Mouse (Mus musculus): ENCODE measurements at regions not wholly inside any gene's neighbourhood (a gene's known extent, or its start where the extent isn't known, plus 50 kb on each side); places are given as distances from the start of the nearest gene placed in this dataset.

DNA sequence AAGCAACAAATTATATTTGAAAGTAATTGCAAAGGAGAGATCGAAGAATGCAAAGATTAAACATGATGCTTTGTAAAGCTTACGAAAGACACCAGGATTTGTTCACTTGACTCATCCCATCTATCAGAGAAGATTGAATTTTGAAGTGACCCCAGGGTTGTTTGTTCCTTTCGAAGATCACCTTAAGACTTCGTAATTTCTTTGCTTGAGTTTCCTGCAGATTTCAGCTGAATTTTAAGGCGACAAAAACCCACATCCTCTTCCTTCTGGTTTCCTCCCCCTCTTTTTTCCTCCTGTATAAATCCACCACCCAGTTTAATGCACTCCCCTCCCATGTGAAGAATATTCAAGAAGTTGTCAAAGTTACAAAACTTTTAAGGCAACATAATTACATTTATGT is 747.7 kb upstream of the A1bg start:
- WGBS: 87% methylated on average over 5 of the region's 5 CpGs
- no peak for ATAC-seq (ENCODE audit: insufficient number of reproducible peaks, insufficient read depth, low FRiP score, low TSS enrichment, low read depth)
- H3K27me3 ChIP-seq: no peaks in the 10 kb centered on the region

DNA sequence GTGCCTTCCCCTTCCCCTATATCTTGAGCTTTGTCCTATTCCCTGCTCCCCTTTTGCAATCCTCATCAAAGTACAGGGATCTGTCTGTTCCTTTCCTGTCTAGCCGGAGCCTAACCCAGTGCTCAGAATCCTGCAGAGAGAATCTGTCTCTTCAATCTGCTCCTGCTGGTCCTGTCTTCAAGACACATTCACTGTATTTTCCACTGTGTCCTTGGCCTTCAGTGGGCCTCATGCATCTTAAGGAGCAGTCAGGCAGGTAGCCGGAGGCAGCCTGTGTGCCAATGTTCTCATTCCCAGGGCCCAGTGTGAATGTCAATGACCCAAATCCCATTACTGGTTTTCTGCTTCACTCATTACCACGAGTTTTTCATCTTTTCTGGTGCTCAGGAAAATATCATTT is 737.8 kb upstream of the A1bg start:
- WGBS: 59% methylated on average over 3 of the region's 3 CpGs
- ATAC-seq (ENCODE audit: insufficient number of reproducible peaks, insufficient read depth, low FRiP score, low TSS enrichment, low read depth): no peak
- H3K9ac ChIP-seq (replicated peaks): no peak overlapping the region
- H3K27ac ChIP-seq: no peak overlapping the region
- no peaks in the 10 kb centered on the region for H3K27me3 ChIP-seq
- H3K4me2 ChIP-seq: no peak overlapping the region
- H3K4me3 ChIP-seq (replicated peaks): no peak overlapping the region
- no peaks in the 10 kb centered on the region for H3K36me3 ChIP-seq
- no peaks in the 10 kb centered on the region for H3K4me1 ChIP-seq (replicated peaks)
- H3K9me3 ChIP-seq: no peaks in the 10 kb centered on the region

More for the DNA sequence above, 747.7 kb upstream of the A1bg start:
- Histone ChIP-seq H3K4me1 (replicated peaks) (no peaks in the 10 kb centered on the region), H3K9me3 (no peaks in the 10 kb centered on the region), H3K27ac (no peak overlapping the region), H3K4me3 (replicated peaks) (no peak overlapping the region), H3K4me2 (no peak overlapping the region), H3K9ac (replicated peaks) (no peak overlapping the region), H3K36me3 (no peaks in the 10 kb centered on the region)

DNA sequence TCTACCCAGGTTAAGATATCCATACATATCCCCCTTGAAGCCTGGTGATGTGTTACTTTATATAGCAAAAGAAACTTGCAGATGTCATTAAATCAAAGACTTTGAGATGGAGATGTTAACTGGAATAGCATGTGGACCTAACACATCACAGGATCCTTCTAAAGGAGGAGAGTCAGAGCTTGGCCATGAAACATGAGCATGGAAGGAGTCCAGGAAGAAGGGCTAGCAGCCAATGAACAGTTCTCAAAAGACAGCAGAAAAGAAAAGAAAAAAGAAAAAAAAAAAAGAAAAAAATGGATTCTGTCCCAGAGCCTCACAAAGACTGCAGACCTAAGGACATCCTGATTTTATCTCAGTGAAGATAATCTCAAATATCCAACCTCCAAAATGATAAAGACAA is 734.1 kb upstream of the A1bg start:
- no peaks in the 10 kb centered on the region for H3K9me3 ChIP-seq
- H3K4me3 ChIP-seq (replicated peaks): no peak overlapping the region
- H3K4me1 ChIP-seq (replicated peaks): no peaks in the 10 kb centered on the region
- H3K36me3 ChIP-seq: no peaks in the 10 kb centered on the region
- no peak overlapping the region for H3K4me2 ChIP-seq
- H3K27ac ChIP-seq: no peak overlapping the region
- no peak for ATAC-seq (ENCODE audit: insufficient number of reproducible peaks, insufficient read depth, low FRiP score, low TSS enrichment, low read depth)
- no peaks in the 10 kb centered on the region for H3K27me3 ChIP-seq
- no peak overlapping the region for H3K9ac ChIP-seq (replicated peaks)

DNA sequence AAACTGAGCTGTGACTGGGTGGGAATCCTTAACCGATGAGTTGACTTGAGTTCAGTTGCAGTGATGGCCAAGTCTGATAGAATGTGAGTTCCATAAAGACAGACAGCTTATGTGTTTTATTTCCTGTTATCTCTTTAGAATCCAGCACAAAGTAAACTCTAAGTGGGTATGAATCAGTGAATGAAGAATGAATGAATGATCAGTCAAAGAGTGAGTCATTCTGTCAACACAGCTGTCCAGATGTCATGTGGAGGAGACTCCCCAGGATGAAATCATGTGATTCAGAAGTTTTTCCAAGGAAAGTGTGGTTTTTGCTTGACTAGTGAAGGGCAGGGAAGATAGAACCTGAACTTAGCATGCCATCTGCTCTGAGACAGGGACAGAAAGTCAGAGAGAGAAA is 732.0 kb upstream of the A1bg start:
- no peaks in the 10 kb centered on the region for H3K36me3 ChIP-seq
- H3K9me3 ChIP-seq: no peaks in the 10 kb centered on the region
- H3K4me2 ChIP-seq: no peak overlapping the region
- H3K27me3 ChIP-seq: no peaks in the 10 kb centered on the region
- WGBS: 90% methylated on average over 1 of the region's 1 CpGs
- H3K9ac ChIP-seq (replicated peaks): no peak overlapping the region
- no peak overlapping the region for H3K4me3 ChIP-seq (replicated peaks)
- H3K4me1 ChIP-seq (replicated peaks): no peaks in the 10 kb centered on the region
- no peak overlapping the region for H3K27ac ChIP-seq
- no peak for ATAC-seq (ENCODE audit: insufficient number of reproducible peaks, insufficient read depth, low FRiP score, low TSS enrichment, low read depth)

DNA sequence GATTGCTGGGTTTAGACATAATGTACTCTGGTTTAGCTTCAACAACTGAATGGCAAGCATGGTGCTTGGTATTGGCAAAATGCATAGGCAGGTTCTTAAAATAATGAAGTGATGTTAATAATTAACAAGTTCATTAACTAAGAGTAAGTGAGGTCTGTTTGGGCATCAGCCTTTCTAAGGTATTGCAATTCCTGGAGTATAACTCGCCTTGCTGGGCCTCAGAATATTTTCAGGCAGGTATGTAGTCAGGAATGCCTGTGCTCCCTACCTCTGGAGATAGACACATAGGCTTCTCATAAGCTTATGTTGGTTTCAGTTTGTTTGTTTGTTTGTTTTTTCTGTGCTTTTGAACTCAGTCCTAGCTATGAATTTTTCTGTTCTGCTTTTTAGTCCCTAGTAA is 731.0 kb upstream of the A1bg start:
- WGBS: 71% methylated on average over 1 of the region's 1 CpGs
- ATAC-seq (ENCODE audit: insufficient number of reproducible peaks, insufficient read depth, low FRiP score, low TSS enrichment, low read depth): no peak
- H3K9ac ChIP-seq (replicated peaks): no peak overlapping the region
- no peaks in the 10 kb centered on the region for H3K9me3 ChIP-seq
- H3K4me3 ChIP-seq (replicated peaks): no peak overlapping the region
- no peaks in the 10 kb centered on the region for H3K27me3 ChIP-seq
- H3K36me3 ChIP-seq: no peaks in the 10 kb centered on the region
- no peak overlapping the region for H3K4me2 ChIP-seq
- no peaks in the 10 kb centered on the region for H3K4me1 ChIP-seq (replicated peaks)
- H3K27ac ChIP-seq: no peak overlapping the region

DNA sequence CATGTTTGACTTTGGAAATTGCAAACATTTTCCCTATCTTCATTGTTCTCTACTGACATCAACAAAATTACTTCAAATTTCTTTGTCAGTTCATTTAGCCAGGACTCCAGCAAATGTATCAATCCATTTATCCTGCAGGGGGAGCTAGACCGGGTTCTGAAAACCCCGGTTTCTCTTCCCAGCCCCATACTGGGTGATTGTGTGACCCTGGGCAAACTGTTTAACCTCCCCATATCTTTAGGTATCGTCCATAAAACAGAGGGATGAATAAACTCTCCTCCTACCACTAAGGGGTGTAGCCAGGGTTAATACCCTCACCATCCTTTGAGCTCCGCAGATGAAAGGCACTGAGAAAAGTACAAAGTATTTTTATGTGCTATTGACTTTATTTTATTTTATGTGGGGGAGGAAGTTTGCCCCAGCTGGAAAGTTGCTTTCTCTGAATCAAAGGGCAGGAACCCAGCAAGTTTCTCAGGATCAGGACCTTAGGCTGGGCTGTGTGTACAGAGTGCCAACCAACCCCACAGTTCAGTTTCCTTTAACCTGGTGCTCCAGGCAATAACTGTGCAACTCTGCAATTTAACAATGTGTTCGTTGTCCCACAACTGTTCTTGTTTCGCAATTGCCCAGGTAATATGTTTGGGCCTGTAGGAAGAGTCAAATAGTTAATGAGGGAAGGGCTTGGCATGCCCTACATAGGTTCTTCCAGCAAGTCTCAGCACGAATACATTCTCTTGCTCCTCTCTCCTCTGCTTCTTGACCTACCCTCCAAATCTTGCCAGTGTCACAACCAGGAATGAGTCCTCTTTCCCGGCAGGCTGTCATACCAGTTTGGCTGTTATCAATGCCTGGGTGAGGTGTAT is 696.1 kb upstream of the A1bg start:
- no peak for ATAC-seq (ENCODE audit: insufficient number of reproducible peaks, insufficient read depth, low FRiP score, low TSS enrichment, low read depth)

DNA sequence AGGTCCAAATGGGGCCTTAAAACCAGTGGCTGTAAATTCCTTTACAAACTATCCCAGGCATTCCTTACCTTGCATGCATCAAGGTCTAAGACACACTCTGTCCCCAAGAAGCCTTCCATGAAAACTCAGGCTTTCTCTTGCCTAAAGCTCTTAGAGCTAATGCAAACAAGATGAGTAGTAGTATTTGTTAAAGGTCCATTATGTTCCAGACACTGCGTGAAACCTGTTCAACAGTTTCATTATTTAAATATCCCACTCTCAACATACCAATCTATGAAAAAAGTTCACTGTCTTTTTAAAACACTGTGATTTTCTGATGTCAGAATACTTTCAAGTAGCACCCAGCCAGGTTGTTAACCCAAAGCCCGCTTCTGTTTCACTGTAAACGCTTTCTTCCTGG is 687.9 kb upstream of the A1bg start:
- H3K9me3 ChIP-seq: no peaks in the 10 kb centered on the region
- H3K4me3 ChIP-seq (replicated peaks): no peak overlapping the region
- H3K9ac ChIP-seq (replicated peaks): no peak overlapping the region
- no peaks in the 10 kb centered on the region for H3K27me3 ChIP-seq
- H3K4me2 ChIP-seq: no peak overlapping the region
- no peak overlapping the region for H3K27ac ChIP-seq
- H3K36me3 ChIP-seq: no peaks in the 10 kb centered on the region
- WGBS: 73% methylated on average over 3 of the region's 3 CpGs
- no peaks in the 10 kb centered on the region for H3K4me1 ChIP-seq (replicated peaks)
- ATAC-seq (ENCODE audit: insufficient number of reproducible peaks, insufficient read depth, low FRiP score, low TSS enrichment, low read depth): no peak

More for the DNA sequence above, 696.1 kb upstream of the A1bg start:
- Histone ChIP-seq H3K4me3 (replicated peaks) (no peak overlapping the region), H3K27me3 (no peaks in the 10 kb centered on the region), H3K4me2 (no peak overlapping the region), H3K4me1 (replicated peaks) (no peaks in the 10 kb centered on the region), H3K27ac (no peak overlapping the region), H3K9me3 (no peaks in the 10 kb centered on the region), H3K9ac (replicated peaks) (no peak overlapping the region), H3K36me3 (no peaks in the 10 kb centered on the region)
- WGBS: 54% methylated on average over 8 of the region's 8 CpGs

DNA sequence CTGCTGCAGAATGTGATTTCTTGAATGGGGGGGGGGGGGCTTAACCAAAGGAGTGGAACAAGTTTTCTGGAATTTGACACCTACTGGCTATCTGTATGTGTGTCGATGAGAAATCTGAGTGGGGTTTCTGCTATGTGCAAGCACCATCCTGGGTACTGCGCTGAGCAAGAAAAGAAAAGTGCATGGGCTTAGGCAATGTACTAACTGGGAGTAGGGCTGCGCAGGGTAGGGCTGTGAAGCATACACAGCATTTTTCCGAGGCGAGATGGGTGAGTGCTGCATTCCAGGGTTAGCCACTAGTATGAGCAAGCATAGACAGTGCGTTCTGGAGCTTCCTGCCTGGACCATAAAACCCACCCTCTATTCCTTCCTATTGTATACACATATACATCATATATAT is 686.8 kb upstream of the A1bg start:
- ATAC-seq (ENCODE audit: insufficient number of reproducible peaks, insufficient read depth, low FRiP score, low TSS enrichment, low read depth): no peak
- WGBS: 74% methylated on average over 6 of the region's 6 CpGs
- H3K4me3 ChIP-seq (replicated peaks): no peak overlapping the region

DNA sequence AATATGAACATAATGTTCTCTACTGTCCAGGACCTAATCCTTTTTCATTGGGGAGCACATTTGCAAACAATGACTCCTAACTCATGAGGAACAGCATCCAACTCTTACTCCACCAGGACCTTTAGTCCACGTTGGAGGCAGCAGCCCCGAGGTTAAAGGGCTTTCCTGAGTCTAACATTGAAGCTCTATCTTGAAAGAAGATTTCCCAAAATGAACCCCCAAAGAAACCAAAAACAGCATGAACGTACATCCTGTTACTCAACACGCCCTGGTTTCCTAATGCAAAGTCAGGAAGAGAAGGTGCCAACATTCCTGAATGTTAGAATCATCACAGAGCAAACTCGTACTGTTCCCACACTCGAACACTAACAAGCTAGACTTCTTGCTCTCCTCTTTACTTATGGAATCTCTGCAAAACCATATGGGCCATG is 685.5 kb upstream of the A1bg start:
- no peak overlapping the region for H3K4me2 ChIP-seq

More for the DNA sequence above, 686.8 kb upstream of the A1bg start:
- H3K9ac ChIP-seq (replicated peaks): no peak overlapping the region
- H3K27me3 ChIP-seq: no peaks in the 10 kb centered on the region
- H3K4me2 ChIP-seq: no peak overlapping the region
- no peaks in the 10 kb centered on the region for H3K36me3 ChIP-seq
- no peak overlapping the region for H3K27ac ChIP-seq
- H3K9me3 ChIP-seq: no peaks in the 10 kb centered on the region
- H3K4me1 ChIP-seq (replicated peaks): no peaks in the 10 kb centered on the region

DNA sequence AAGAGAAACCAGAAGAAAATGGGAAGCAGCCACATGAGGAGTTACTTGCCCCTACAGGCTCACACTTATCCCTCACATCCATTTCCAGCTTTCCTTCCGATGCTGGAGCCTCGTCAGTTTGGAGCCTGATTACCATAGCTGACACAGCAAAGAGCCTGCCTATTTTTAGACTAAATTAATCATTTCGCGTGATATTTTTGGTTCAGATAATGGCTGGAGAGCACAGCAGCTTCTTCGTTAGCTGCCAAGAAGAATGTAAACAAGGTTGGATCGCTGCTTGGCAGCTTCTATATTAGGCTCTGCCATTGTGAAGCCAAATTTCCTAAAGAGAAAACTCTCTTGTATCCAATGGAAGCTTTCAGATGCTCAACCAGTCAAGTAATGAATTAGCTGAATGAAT is 676.9 kb upstream of the A1bg start:
- Histone ChIP-seq H3K27me3 (no peaks in the 10 kb centered on the region), H3K4me1 (replicated peaks) (no peaks in the 10 kb centered on the region), H3K27ac (no peak overlapping the region), H3K9me3 (no peaks in the 10 kb centered on the region), H3K9ac (replicated peaks) (no peak overlapping the region), H3K4me3 (replicated peaks) (no peak overlapping the region), H3K4me2 (no peak overlapping the region), H3K36me3 (no peaks in the 10 kb centered on the region)
- WGBS: 84% methylated on average over 6 of the region's 6 CpGs
- no peak for ATAC-seq (ENCODE audit: insufficient number of reproducible peaks, insufficient read depth, low FRiP score, low TSS enrichment, low read depth)

More for the DNA sequence above, 685.5 kb upstream of the A1bg start:
- no peak for ATAC-seq (ENCODE audit: insufficient number of reproducible peaks, insufficient read depth, low FRiP score, low TSS enrichment, low read depth)
- 75% methylated on average over 6 of the region's 6 CpGs for WGBS
- Histone ChIP-seq H3K4me1 (replicated peaks) (no peaks in the 10 kb centered on the region), H3K36me3 (no peaks in the 10 kb centered on the region), H3K9ac (replicated peaks) (no peak overlapping the region), H3K9me3 (no peaks in the 10 kb centered on the region), H3K27ac (no peak overlapping the region), H3K27me3 (no peaks in the 10 kb centered on the region), H3K4me3 (replicated peaks) (no peak overlapping the region)

DNA sequence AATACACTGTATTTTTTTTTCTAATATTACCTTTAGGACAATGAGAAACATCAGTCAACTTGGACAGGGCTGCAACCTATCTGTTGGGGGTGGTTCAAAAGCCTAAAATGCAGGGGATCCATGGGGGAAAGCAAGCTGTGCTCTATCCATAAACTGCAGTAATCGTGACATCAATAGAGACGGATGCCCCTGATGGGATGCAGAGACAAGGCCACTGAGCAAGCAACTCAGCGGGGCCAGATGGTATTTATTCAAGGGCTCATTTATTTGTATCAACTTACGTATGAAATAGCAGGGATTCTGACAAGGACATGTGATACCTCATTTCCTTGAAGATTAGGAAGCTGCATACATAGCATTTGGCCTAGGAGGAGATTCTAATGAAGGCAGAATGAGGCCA is 673.5 kb upstream of the A1bg start:
- WGBS: 62% methylated on average over 4 of the region's 4 CpGs
- Histone ChIP-seq H3K4me3 (replicated peaks) (no peak overlapping the region), H3K9ac (replicated peaks) (no peak overlapping the region), H3K4me2 (no peak overlapping the region), H3K36me3 (no peaks in the 10 kb centered on the region), H3K9me3 (no peaks in the 10 kb centered on the region), H3K27ac (no peak overlapping the region), H3K27me3 (no peaks in the 10 kb centered on the region), H3K4me1 (replicated peaks) (no peaks in the 10 kb centered on the region)
- ATAC-seq (ENCODE audit: insufficient number of reproducible peaks, insufficient read depth, low FRiP score, low TSS enrichment, low read depth): no peak

DNA sequence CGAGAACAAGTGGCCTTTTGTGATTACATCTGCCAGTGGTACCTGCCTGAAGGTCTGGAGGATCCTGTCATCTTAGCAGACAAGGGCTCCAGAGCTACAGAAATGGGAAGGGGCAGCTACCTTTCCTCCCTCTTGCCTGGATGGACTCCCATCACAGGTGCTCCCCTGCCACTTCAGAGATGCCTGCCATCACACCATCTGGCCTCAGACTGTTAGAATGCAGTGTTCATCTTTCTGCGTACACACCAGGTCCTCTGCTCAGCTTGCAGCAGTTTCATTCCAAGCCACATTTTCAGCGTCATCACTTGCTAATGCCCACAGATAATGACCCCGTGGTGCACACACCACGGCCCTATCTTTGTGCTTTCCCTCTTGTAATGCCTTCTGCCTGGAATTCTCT is 666.1 kb upstream of the A1bg start:
- Histone ChIP-seq H3K9me3 (no peaks in the 10 kb centered on the region), H3K4me1 (replicated peaks) (no peaks in the 10 kb centered on the region), H3K27ac (no peak overlapping the region), H3K9ac (replicated peaks) (no peak overlapping the region), H3K4me2 (no peak overlapping the region), H3K27me3 (no peaks in the 10 kb centered on the region), H3K4me3 (replicated peaks) (no peak overlapping the region), H3K36me3 (no peaks in the 10 kb centered on the region)
- no peak for ATAC-seq (ENCODE audit: insufficient number of reproducible peaks, insufficient read depth, low FRiP score, low TSS enrichment, low read depth)
- WGBS: 85% methylated on average over 5 of the region's 5 CpGs

All from limb, embryonic 12.5 days (tissue).